Mouse (Mus musculus): ENCODE data around the gene Cpt1b.

DNA sequence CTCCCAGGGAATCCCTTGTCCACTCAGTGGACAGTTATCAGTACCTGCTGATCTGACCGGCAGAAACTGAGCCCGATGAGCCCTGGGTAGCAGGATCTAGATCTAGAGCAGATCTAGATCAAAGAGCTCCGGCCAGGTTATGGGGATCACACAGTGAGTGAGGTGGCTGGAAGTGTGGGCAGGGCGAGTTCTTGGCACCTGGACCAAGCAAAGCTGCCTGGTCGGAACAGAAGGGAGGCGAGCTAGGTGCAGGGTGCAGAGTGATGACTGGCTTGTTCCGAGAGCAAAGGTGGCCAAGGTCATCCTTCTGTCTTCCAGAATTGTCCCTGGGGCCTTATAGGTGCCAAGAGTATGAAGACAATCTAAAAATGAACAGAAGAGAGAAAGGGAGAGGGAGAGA lies 34.2 kb upstream of the Cpt1b start:
- no peak for TF ChIP-seq CTCF (IDR thresholded peaks at IDR 0.05; ENCODE audit: low read depth)
- TF ChIP-seq EP300 (optimal IDR thresholded peaks at IDR 0.05) = no peak

Data from stomach, postnatal 0 days (tissue).